Mouse (Mus musculus): ENCODE data around the gene Slc41a2. TPM values are rescaled to one million over a fixed set of nuclear protein-coding genes. Genes with fewer than 3 reads are reported as not detected.

Gene Slc41a2
- polyA plus RNA-seq, 1 experiment from 2014 or later: 4.9 TPM

GRCm38 (mm10) chr10:83286399-83286798 lies 51.3 kb downstream of the Slc41a2 start:
- DNase-seq (ENCODE audit: low spot score) (no peak), ATAC-seq (ENCODE audit: low read depth) (no peak)
- Histone ChIP-seq H3K9ac (ENCODE audit: low read depth, low read length) (no peak overlapping the region), H3K4me3 (ENCODE audit: low read depth, low read length) (no peak overlapping the region), H3K27ac (replicated peaks; ENCODE audit: low read depth, low read length) (no peak overlapping the region), H3K9me3 (ENCODE audit: control insufficient read depth, low read length) (no peaks in the 10 kb centered on the region), H3K36me3 (ENCODE audit: control insufficient read depth, insufficient read depth, low read length) (no peaks in the 10 kb centered on the region), H3K4me1 (ENCODE audit: control insufficient read depth, insufficient read depth, low read length) (peaks cover 2% of the 10 kb centered on the region), H3K4me2 (ENCODE audit: low read depth, low read length) (no peak overlapping the region), H3K27me3 (replicated peaks; ENCODE audit: control insufficient read depth, insufficient read depth, low read length) (no peaks in the 10 kb centered on the region)
- WGBS: 42% methylated on average over 7 of the region's 7 CpGs

- no peak for DNase-seq (ENCODE audit: low spot score)
- Histone ChIP-seq H3K27me3 (replicated peaks; ENCODE audit: control insufficient read depth, insufficient read depth, low read length) (no peaks in the 10 kb centered on the region), H3K4me2 (ENCODE audit: low read depth, low read length) (no peak overlapping the region), H3K4me1 (ENCODE audit: control insufficient read depth, insufficient read depth, low read length) (peaks cover 2% of the 10 kb centered on the region), H3K9me3 (ENCODE audit: control insufficient read depth, low read length) (no peaks in the 10 kb centered on the region), H3K27ac (replicated peaks; ENCODE audit: low read depth, low read length) (no peak overlapping the region), H3K4me3 (ENCODE audit: low read depth, low read length) (no peak overlapping the region), H3K36me3 (ENCODE audit: control insufficient read depth, insufficient read depth, low read length) (no peaks in the 10 kb centered on the region), H3K9ac (ENCODE audit: low read depth, low read length) (no peak overlapping the region)
- WGBS: 52% methylated on average over 7 of the region's 7 CpGs
- no peak for ATAC-seq (ENCODE audit: low read depth)
These were observed 51.9 kb downstream of the Slc41a2 start for GRCm38 (mm10) chr10:83285724-83286256.

DNA sequence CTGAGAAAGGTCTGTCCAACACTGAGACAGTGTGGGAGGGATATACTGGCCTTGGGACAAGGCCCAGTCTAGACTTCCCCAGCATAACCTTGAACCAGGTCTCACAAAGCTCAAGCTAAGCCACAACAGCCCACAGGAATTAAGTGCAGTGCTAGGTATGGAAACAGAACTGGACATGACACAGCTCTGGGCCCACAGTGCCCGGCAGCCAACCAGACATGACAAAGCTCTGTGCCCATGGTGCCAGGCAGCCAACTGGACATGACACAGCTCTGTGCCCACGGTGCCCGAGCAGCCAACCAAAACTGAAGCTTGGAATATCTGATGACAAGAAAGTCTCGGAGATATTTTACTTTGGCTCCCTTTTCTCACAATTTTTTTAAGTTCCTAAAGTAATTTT lies 52.8 kb downstream of the Slc41a2 start:
- H3K4me1 ChIP-seq (ENCODE audit: control insufficient read depth, insufficient read depth, low read length): peaks cover 2% of the 10 kb centered on the region
- 94% methylated on average over 4 of the region's 4 CpGs for WGBS
- ATAC-seq (ENCODE audit: low read depth) (no peak), DNase-seq (ENCODE audit: low spot score) (no peak)
- no peaks in the 10 kb centered on the region for H3K36me3 ChIP-seq (ENCODE audit: control insufficient read depth, insufficient read depth, low read length)
- H3K9me3 ChIP-seq (ENCODE audit: control insufficient read depth, low read length): no peaks in the 10 kb centered on the region
- H3K9ac ChIP-seq (ENCODE audit: low read depth, low read length): no peak overlapping the region
- H3K27me3 ChIP-seq (replicated peaks; ENCODE audit: control insufficient read depth, insufficient read depth, low read length): no peaks in the 10 kb centered on the region
- no peak overlapping the region for H3K4me3 ChIP-seq (ENCODE audit: low read depth, low read length)
- H3K27ac ChIP-seq (replicated peaks; ENCODE audit: low read depth, low read length): no peak overlapping the region
- H3K4me2 ChIP-seq (ENCODE audit: low read depth, low read length): no peak overlapping the region

DNA sequence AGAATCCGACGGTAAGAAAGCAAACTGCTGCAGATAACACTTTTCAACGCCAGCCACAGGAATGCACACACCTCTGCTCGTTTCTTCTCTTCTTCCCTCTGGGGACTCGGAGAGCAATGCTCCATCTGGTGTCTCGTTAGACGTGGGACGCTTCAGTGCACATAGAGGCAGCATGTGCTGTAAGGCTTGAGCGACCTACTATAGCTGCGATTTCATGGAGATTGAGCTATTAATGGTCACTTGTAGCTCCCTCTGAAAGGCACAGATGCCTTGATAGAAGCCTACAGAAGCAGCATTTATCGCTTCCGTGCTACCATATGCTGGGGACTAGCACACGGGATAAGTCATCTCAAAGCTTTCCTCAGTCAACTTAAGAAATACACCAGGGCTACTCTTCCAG lies 71.0 kb downstream of the Slc41a2 start:
- Histone ChIP-seq H3K36me3 (ENCODE audit: control insufficient read depth, insufficient read depth, low read length) (no peaks in the 10 kb centered on the region), H3K9me3 (ENCODE audit: control insufficient read depth, low read length) (no peaks in the 10 kb centered on the region), H3K27me3 (replicated peaks; ENCODE audit: control insufficient read depth, insufficient read depth, low read length) (no peaks in the 10 kb centered on the region), H3K4me3 (ENCODE audit: low read depth, low read length) (no peak overlapping the region), H3K9ac (ENCODE audit: low read depth, low read length) (no peak overlapping the region), H3K4me1 (ENCODE audit: control insufficient read depth, insufficient read depth, low read length) (no peaks in the 10 kb centered on the region), H3K4me2 (ENCODE audit: low read depth, low read length) (no peak overlapping the region), H3K27ac (replicated peaks; ENCODE audit: low read depth, low read length) (no peak overlapping the region)
- DNase-seq (ENCODE audit: low spot score) (peak; percentile 44), ATAC-seq (ENCODE audit: low read depth) (peak; percentile 22; the same call in 1 of the 2 replicates)
- WGBS: 35% methylated on average over 12 of the region's 13 CpGs

DNA sequence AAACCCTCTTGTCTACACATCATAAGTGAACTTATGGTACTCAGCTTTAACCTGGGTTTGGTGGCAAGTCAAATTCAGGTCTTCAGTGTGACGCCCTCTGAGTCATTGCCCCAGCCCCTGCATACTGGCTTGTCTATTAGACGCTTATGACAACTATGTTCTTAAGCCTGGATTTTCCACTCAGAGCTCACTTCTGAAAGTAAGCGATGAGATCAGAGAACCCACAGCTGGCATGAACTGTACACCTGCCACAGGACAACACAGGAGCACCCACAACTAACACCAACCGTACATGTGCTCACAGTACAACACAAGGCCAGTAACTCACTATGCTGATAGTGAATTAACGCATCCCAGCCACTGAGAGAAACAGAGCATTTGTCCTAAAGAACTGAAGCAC lies 71.4 kb downstream of the Slc41a2 start:
- Histone ChIP-seq H3K36me3 (ENCODE audit: control insufficient read depth, insufficient read depth, low read length) (no peaks in the 10 kb centered on the region), H3K27me3 (replicated peaks; ENCODE audit: control insufficient read depth, insufficient read depth, low read length) (no peaks in the 10 kb centered on the region), H3K9me3 (ENCODE audit: control insufficient read depth, low read length) (no peaks in the 10 kb centered on the region), H3K4me2 (ENCODE audit: low read depth, low read length) (no peak overlapping the region), H3K4me3 (ENCODE audit: low read depth, low read length) (no peak overlapping the region), H3K27ac (replicated peaks; ENCODE audit: low read depth, low read length) (no peak overlapping the region), H3K4me1 (ENCODE audit: control insufficient read depth, insufficient read depth, low read length) (no peaks in the 10 kb centered on the region), H3K9ac (ENCODE audit: low read depth, low read length) (no peak overlapping the region)
- ATAC-seq (ENCODE audit: low read depth) (no peak), DNase-seq (ENCODE audit: low spot score) (no peak)
- WGBS: 80% methylated on average over 5 of the region's 5 CpGs

DNA sequence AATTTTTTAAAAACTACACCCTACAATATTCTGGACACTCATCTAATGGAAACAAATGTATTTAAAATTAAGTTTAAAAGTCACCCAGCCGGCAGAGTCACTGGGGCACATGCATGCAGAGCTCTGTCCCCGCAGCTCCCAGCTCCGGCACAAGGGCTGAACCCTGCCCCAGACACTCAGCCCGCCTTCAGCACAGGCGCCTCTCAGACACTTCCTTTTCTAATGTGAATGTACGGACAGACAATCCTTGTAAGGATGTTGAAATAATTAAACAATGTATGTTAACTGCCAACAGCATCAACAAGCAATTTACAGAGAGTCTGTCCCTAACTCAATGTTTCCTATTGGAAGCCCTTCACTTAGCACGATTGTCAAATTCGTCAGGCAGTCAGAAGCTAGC lies 73.0 kb downstream of the Slc41a2 start:
- Histone ChIP-seq H3K27me3 (replicated peaks; ENCODE audit: control insufficient read depth, insufficient read depth, low read length) (no peaks in the 10 kb centered on the region), H3K36me3 (ENCODE audit: control insufficient read depth, insufficient read depth, low read length) (no peaks in the 10 kb centered on the region), H3K9me3 (ENCODE audit: control insufficient read depth, low read length) (no peaks in the 10 kb centered on the region), H3K4me3 (ENCODE audit: low read depth, low read length) (no peak overlapping the region), H3K4me2 (ENCODE audit: low read depth, low read length) (no peak overlapping the region), H3K4me1 (ENCODE audit: control insufficient read depth, insufficient read depth, low read length) (no peaks in the 10 kb centered on the region), H3K9ac (ENCODE audit: low read depth, low read length) (no peak overlapping the region), H3K27ac (replicated peaks; ENCODE audit: low read depth, low read length) (no peak overlapping the region)
- DNase-seq (ENCODE audit: low spot score): no peak
- 36% methylated on average over 8 of the region's 8 CpGs for WGBS
- no peak for ATAC-seq (ENCODE audit: low read depth)

GRCm38 (mm10) chr10:83264056-83264455 lies 73.6 kb downstream of the Slc41a2 start:
- Histone ChIP-seq H3K4me2 (ENCODE audit: low read depth, low read length) (no peak overlapping the region), H3K4me3 (ENCODE audit: low read depth, low read length) (no peak overlapping the region), H3K27ac (replicated peaks; ENCODE audit: low read depth, low read length) (no peak overlapping the region), H3K36me3 (ENCODE audit: control insufficient read depth, insufficient read depth, low read length) (no peaks in the 10 kb centered on the region), H3K9ac (ENCODE audit: low read depth, low read length) (no peak overlapping the region), H3K27me3 (replicated peaks; ENCODE audit: control insufficient read depth, insufficient read depth, low read length) (no peaks in the 10 kb centered on the region), H3K9me3 (ENCODE audit: control insufficient read depth, low read length) (no peaks in the 10 kb centered on the region), H3K4me1 (ENCODE audit: control insufficient read depth, insufficient read depth, low read length) (no peaks in the 10 kb centered on the region)
- 51% methylated on average over 2 of the region's 2 CpGs for WGBS
- no peak for DNase-seq (ENCODE audit: low spot score)
- ATAC-seq (ENCODE audit: low read depth): no peak

DNA sequence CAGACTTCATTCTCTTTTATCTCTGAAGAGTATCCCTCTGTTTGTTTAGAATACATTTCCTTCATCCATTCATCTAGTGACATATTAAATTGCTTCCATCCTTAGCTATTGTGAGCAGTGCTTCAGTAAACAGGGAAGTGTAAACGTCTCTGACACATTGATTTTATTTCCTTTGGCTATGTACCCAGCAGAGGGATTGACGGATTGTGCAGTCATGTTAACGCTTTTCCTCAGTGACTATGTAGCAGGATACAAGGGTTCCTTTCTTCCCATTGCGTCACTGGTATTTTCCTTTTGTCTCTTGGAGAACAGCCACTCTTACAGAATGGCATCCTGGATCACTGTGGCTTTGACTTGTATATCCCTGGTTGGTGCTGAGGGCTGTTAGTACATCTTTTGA lies 76.4 kb downstream of the Slc41a2 start:
- no peaks in the 10 kb centered on the region for H3K27me3 ChIP-seq (replicated peaks; ENCODE audit: control insufficient read depth, insufficient read depth, low read length)
- H3K4me1 ChIP-seq (ENCODE audit: control insufficient read depth, insufficient read depth, low read length): no peaks in the 10 kb centered on the region
- no peaks in the 10 kb centered on the region for H3K9me3 ChIP-seq (ENCODE audit: control insufficient read depth, low read length)
- no peak overlapping the region for H3K9ac ChIP-seq (ENCODE audit: low read depth, low read length)
- no peaks in the 10 kb centered on the region for H3K36me3 ChIP-seq (ENCODE audit: control insufficient read depth, insufficient read depth, low read length)
- no peak overlapping the region for H3K4me2 ChIP-seq (ENCODE audit: low read depth, low read length)
- ATAC-seq (ENCODE audit: low read depth) (0 out of 2 replicates have a peak, but pooled peaks have one; percentile 60), DNase-seq (ENCODE audit: low spot score) (peak; percentile 31)
- WGBS: 42% methylated on average over 4 of the region's 4 CpGs
- H3K27ac ChIP-seq (replicated peaks; ENCODE audit: low read depth, low read length): no peak overlapping the region
- H3K4me3 ChIP-seq (ENCODE audit: low read depth, low read length): no peak overlapping the region

GRCm38 (mm10) chr10:83251377-83251776 lies 86.3 kb downstream of the Slc41a2 start:
- WGBS: 70% methylated on average over 8 of the region's 8 CpGs
- no peaks in the 10 kb centered on the region for H3K9me3 ChIP-seq (ENCODE audit: control insufficient read depth, low read length)
- H3K9ac ChIP-seq (ENCODE audit: low read depth, low read length): no peak overlapping the region
- no peak overlapping the region for H3K4me2 ChIP-seq (ENCODE audit: low read depth, low read length)
- no peaks in the 10 kb centered on the region for H3K36me3 ChIP-seq (ENCODE audit: control insufficient read depth, insufficient read depth, low read length)
- DNase-seq (ENCODE audit: low spot score) (no peak), ATAC-seq (ENCODE audit: low read depth) (no peak)
- no peak overlapping the region for H3K4me3 ChIP-seq (ENCODE audit: low read depth, low read length)
- H3K27me3 ChIP-seq (replicated peaks; ENCODE audit: control insufficient read depth, insufficient read depth, low read length): no peaks in the 10 kb centered on the region
- H3K4me1 ChIP-seq (ENCODE audit: control insufficient read depth, insufficient read depth, low read length): no peaks in the 10 kb centered on the region
- no peak overlapping the region for H3K27ac ChIP-seq (replicated peaks; ENCODE audit: low read depth, low read length)
